Mouse (Mus musculus) midbrain, embryonic 11.5 days (tissue): ENCODE data around the gene Proser2. TPM values are rescaled to one million over a fixed set of nuclear protein-coding genes. Genes with fewer than 3 reads are reported as not detected.

Experiments used
- ATAC-seq: fragments of 200-750 bp; cut with Nextera tagmentation; 2 replicates; pipeline ENCODE4 v1.8.0; 2017; ENCODE audit warnings: moderate TSS enrichment, moderate library complexity; ENCODE audit not compliant: low FRiP score
- DNase-seq: peaks from one replicate; pipeline ENCODE4 v3.0.0; 2015; ENCODE audit warnings: low spot score; ENCODE audit errors: missing footprints
- H3K27ac ChIP-seq: fragments of 300-500 bp; sonication (generic); 2 replicates; pipeline ENCODE4 v1.5.1; 2014; ENCODE audit warnings: low read depth, low read length
- H3K27me3 ChIP-seq: fragments of 300-500 bp; sonication (generic); 2 replicates; pipeline ENCODE4 v1.6.1; 2014; ENCODE audit warnings: mild to moderate bottlenecking, low read length, moderate library complexity, mixed read lengths; ENCODE audit not compliant: control insufficient read depth, insufficient read depth
- H3K36me3 ChIP-seq: fragments of 300-500 bp; sonication (generic); 2 replicates; pipeline ENCODE4 v1.6.1; 2014; ENCODE audit warnings: mild to moderate bottlenecking, low read length, moderate library complexity, mixed read lengths; ENCODE audit not compliant: control insufficient read depth, insufficient read depth
- H3K4me1 ChIP-seq: fragments of 300-500 bp; sonication (generic); 2 replicates; pipeline ENCODE4 v1.6.1; 2014; ENCODE audit warnings: low read length; ENCODE audit not compliant: control insufficient read depth, insufficient read depth
- H3K4me2 ChIP-seq: fragments of 300-500 bp; sonication (generic); 2 replicates; pipeline ENCODE4 v1.6.1; 2014; ENCODE audit warnings: mild to moderate bottlenecking, moderate library complexity
- H3K4me3 ChIP-seq: fragments of 300-500 bp; sonication (generic); 2 replicates; pipeline ENCODE4 v1.5.1; 2014; ENCODE audit warnings: low read depth, low read length
- H3K9ac ChIP-seq: fragments of 300-500 bp; sonication (generic); 2 replicates; pipeline ENCODE4 v1.6.1; 2014; ENCODE audit warnings: low read length
- H3K9me3 ChIP-seq: fragments of 300-500 bp; sonication (generic); 2 replicates; pipeline ENCODE4 v1.6.1; 2016; ENCODE audit warnings: low read length; ENCODE audit not compliant: control insufficient read depth
- WGBS: fragments of 180-500 bp; shearing (Covaris S2); extraction: QIAGEN DNeasy Blood & Tissue Kit; methylation state at CpG from one replicate; pipeline ENCODE4 v1.1.7; 2014; 5-methylcytosine and 5-hydroxymethylcytosine counted together
- polyA plus RNA-seq: library from polyadenylated mRNA; unstranded; fragments of >200 nt; fragmentation: Nextera tagmentation; extraction: Ambion mirVana; gene quantifications from 2 replicates; pipeline ENCODE4 v1.2.1, GENCODE M21; 2014

Proser2 gene
- polyA plus RNA-seq, 1 experiment from 2014 or later, result 2.5 TPM

GRCm38 (mm10) chr2:6142915-6143654, 13.1 kb upstream of the Proser2 start:
- H3K4me3 ChIP-seq, result no peak overlapping the region
- DNase-seq (no peak), ATAC-seq (no peak)
- H3K4me1 ChIP-seq, result no peaks in the 10 kb centered on the region
- no peaks in the 10 kb centered on the region for H3K27me3 ChIP-seq
- WGBS, result 78% methylated on average over 16 of the region's 16 CpGs
- no peak overlapping the region for H3K9ac ChIP-seq
- H3K4me2 ChIP-seq, result no peak overlapping the region
- no peaks in the 10 kb centered on the region for H3K36me3 ChIP-seq
- H3K27ac ChIP-seq, result no peak overlapping the region
- no peaks in the 10 kb centered on the region for H3K9me3 ChIP-seq

DNA sequence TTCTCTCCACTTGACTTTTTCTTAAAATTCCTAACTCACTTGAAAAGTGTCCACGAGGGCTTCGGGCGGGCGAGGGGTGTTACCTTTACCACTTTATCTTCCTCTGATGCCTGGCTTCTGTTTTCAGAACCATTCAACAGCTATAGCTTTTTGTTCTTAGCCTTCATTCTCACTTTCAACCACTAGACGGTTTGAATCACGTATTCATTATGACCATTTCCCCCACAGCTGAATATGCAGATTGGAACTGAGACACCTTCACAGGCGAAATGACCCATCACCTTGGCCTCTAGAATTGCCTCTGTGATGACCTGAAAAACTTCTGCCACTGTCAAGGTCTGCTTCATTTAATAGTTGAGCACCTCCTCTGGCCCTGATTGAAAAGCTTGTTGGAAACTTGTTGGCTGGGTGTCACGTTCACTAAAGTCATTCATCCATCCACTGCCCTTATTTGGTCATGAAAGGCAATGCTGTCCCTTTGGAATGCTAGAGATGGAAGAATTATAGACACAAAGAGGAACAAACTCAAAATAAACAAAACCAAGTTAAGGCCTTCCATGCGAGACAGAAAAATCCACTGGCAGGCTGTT, 10.7 kb upstream of the Proser2 start:
- no peaks in the 10 kb centered on the region for H3K27me3 ChIP-seq
- 84% methylated on average over 9 of the region's 9 CpGs for WGBS
- H3K9ac ChIP-seq, result no peak overlapping the region
- no peaks in the 10 kb centered on the region for H3K36me3 ChIP-seq
- no peak for ATAC-seq
- H3K4me2 ChIP-seq, result no peak overlapping the region
- H3K27ac ChIP-seq, result no peak overlapping the region
- no peak overlapping the region for H3K4me3 ChIP-seq
- DNase-seq, result no peak
- H3K9me3 ChIP-seq, result no peaks in the 10 kb centered on the region
- H3K4me1 ChIP-seq, result no peaks in the 10 kb centered on the region

- Histone ChIP-seq H3K9ac (no peak overlapping the region), H3K36me3 (no peaks in the 10 kb centered on the region), H3K4me2 (no peak overlapping the region), H3K4me3 (no peak overlapping the region), H3K4me1 (no peaks in the 10 kb centered on the region), H3K9me3 (no peaks in the 10 kb centered on the region), H3K27ac (no peak overlapping the region), H3K27me3 (peaks cover 9% of the 10 kb centered on the region)
- DNase-seq (no peak), ATAC-seq (no peak)
- 90% methylated on average over 19 of the region's 19 CpGs for WGBS
Observed at GRCm38 (mm10) chr2:6133871-6134270, 3.9 kb upstream of the Proser2 start.

DNA sequence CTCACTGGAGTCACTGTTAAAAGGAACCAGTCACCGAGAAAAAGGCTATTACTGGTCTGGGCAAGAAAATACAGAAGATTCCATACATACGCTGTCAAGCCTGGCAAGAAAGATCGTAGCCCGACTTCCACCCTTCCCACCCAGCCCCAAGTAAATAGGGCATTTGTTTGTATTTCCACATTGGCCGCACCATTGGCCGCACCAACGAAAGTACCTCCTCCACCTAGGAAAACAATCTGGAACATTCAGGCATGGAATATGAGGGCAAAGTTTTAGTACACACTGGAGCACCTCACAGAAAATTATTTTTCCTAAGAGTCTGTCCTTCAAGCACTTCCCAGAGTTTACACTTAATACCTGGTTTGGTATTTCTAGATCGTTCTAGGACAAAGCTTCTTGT, 1.1 kb downstream of the Proser2 start:
- peaks cover 14% of the 10 kb centered on the region for H3K27me3 ChIP-seq
- ATAC-seq, result no peak
- 50% methylated on average over 8 of the region's 8 CpGs for WGBS
- H3K4me1 ChIP-seq, result no peaks in the 10 kb centered on the region
- H3K27ac ChIP-seq, result no peak overlapping the region
- peak overlapping the region; percentile 55; the same call in 1 of the 2 replicates for H3K4me3 ChIP-seq
- no peak overlapping the region for H3K4me2 ChIP-seq
- DNase-seq, result peak; percentile 88
- no peak overlapping the region for H3K9ac ChIP-seq
- H3K36me3 ChIP-seq, result no peaks in the 10 kb centered on the region
- H3K9me3 ChIP-seq, result no peaks in the 10 kb centered on the region

DNA sequence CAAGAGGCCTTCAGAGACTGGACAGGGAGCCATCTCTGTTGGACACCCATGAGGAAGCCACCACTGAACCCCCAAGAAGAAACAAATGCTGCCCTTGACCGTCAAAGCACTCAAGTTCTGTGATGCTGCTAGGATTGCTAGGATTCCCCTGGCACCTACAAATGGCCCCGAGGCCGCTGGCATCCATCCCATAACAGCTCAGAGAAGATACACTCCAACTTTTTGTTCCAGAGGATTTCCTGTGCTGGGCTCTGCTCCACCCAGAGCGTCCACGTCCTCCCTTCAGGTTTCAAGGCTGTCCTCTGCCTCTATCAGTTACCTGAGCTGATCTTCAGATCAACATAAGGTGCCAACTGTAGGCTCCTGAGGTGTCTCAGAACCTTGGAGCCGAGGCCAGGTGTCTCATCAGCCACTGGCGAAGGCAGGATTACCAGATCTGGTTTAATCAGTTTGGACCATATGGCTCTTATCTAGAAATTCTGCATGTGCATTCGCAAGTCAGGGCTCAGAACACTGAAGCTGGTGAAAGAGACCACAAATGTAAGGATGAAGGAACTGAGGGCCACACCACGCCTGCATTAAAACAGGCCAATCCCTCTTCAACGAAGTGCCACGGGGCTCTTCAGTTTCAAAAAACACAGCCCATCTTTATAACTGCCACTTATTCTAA, 1.7 kb downstream of the Proser2 start:
- ATAC-seq (no peak), DNase-seq (no peak)
- H3K4me1 ChIP-seq, result no peaks in the 10 kb centered on the region
- H3K4me2 ChIP-seq, result no peak overlapping the region
- no peaks in the 10 kb centered on the region for H3K36me3 ChIP-seq
- WGBS, result 86% methylated on average over 11 of the region's 11 CpGs
- no peak overlapping the region for H3K9ac ChIP-seq
- peaks cover 14% of the 10 kb centered on the region for H3K27me3 ChIP-seq
- no peak overlapping the region for H3K4me3 ChIP-seq
- no peaks in the 10 kb centered on the region for H3K9me3 ChIP-seq
- H3K27ac ChIP-seq, result no peak overlapping the region

- 83% methylated on average over 7 of the region's 7 CpGs for WGBS
- no peak overlapping the region for H3K4me3 ChIP-seq
- no peak overlapping the region for H3K4me2 ChIP-seq
- no peak for DNase-seq
- H3K27ac ChIP-seq, result no peak overlapping the region
- no peaks in the 10 kb centered on the region for H3K9me3 ChIP-seq
- ATAC-seq, result no peak
- no peak overlapping the region for H3K9ac ChIP-seq
- no peaks in the 10 kb centered on the region; the same call in 1 of the 2 replicates for H3K27me3 ChIP-seq
- H3K4me1 ChIP-seq, result no peaks in the 10 kb centered on the region
- no peaks in the 10 kb centered on the region for H3K36me3 ChIP-seq
Observed at GRCm38 (mm10) chr2:6123046-6123445, 7.0 kb downstream of the Proser2 start.

DNA sequence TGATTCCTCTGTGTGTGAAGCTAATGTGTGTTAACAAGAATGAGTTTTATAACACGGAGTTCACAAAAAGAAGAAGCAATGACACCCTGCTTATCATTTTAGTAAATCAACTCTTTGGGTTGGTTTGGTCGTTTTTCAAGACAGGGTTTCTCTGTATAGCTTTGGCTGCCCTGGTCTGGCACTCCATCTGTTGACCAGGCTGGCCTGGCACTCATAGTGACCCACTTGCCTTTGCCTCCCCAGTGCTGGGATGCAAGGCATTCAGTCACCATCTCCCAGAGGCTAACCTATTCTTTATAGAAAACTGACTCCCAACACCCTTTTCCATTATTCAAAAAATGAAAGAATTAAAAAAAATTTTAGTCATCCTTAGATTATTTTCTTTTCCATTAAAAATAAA, 8.9 kb downstream of the Proser2 start:
- 72% methylated on average over 2 of the region's 2 CpGs for WGBS
- ATAC-seq, result no peak

DNA sequence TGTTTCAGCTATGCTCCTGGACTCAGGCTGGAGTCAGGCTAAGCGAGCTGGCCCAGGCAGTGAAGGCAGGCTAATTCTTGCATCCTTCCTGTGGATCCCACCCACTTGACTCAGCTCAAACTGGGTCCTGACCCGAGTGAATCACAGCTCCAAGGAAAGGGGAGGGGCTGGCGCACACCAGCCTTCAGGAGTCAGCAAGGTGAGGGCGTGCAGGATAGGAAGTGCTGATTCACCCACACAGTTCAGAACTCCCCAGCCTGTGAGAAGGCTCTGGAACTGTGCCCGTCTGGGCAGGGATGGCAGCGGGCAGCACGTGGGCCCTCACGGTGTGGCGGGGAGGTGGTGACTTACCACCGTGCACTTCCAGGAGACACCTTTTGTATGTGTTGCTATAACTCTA, 11.8 kb downstream of the Proser2 start:
- no peak for DNase-seq
- Histone ChIP-seq H3K9ac (no peak overlapping the region), H3K4me3 (no peak overlapping the region), H3K9me3 (no peaks in the 10 kb centered on the region), H3K4me2 (no peak overlapping the region), H3K36me3 (no peaks in the 10 kb centered on the region), H3K27ac (no peak overlapping the region), H3K27me3 (no peaks in the 10 kb centered on the region), H3K4me1 (no peaks in the 10 kb centered on the region)
- no peak for ATAC-seq
- 85% methylated on average over 10 of the region's 10 CpGs for WGBS

More for the DNA sequence above, 8.9 kb downstream of the Proser2 start:
- no peak overlapping the region for H3K9ac ChIP-seq
- H3K9me3 ChIP-seq, result no peaks in the 10 kb centered on the region
- H3K4me2 ChIP-seq, result no peak overlapping the region
- no peak overlapping the region for H3K4me3 ChIP-seq
- H3K36me3 ChIP-seq, result no peaks in the 10 kb centered on the region
- H3K27ac ChIP-seq, result no peak overlapping the region
- H3K27me3 ChIP-seq, result no peaks in the 10 kb centered on the region
- DNase-seq, result no peak
- H3K4me1 ChIP-seq, result no peaks in the 10 kb centered on the region

- H3K9ac ChIP-seq, result no peak overlapping the region
- no peak overlapping the region for H3K4me3 ChIP-seq
- H3K9me3 ChIP-seq, result no peaks in the 10 kb centered on the region
- DNase-seq (no peak), ATAC-seq (no peak)
- no peak overlapping the region for H3K4me2 ChIP-seq
- no peaks in the 10 kb centered on the region for H3K36me3 ChIP-seq
- H3K4me1 ChIP-seq, result no peaks in the 10 kb centered on the region
- no peak overlapping the region for H3K27ac ChIP-seq
- WGBS, result 73% methylated on average over 12 of the region's 12 CpGs
- no peaks in the 10 kb centered on the region for H3K27me3 ChIP-seq
Observed at GRCm38 (mm10) chr2:6113792-6114191, 16.2 kb downstream of the Proser2 start.
